Mouse (Mus musculus) CH12.LX (cell line): Measurements from ENCODE around the gene Olfr819. TPM values are rescaled to one million over a fixed set of nuclear protein-coding genes. Genes with fewer than 3 reads are reported as not detected.
"Not testable (repeated sequence)": the region's sequence is repeated elsewhere in the genome, so short reads cannot be mapped to it uniquely, and the experiment has no call there.

Experiments
- DNase-seq: peaks from one replicate; pipeline ENCODE4 v3.0.0-alpha.2; 2013; ENCODE audit errors: extremely low read depth
- H3K27ac ChIP-seq: 2 replicates; pipeline ENCODE4 v1.5.1; 2012; ENCODE audit warnings: low read depth, mild to moderate bottlenecking, control low read depth, moderate library complexity; ENCODE audit not compliant: insufficient read depth
- H3K27me3 ChIP-seq: replicated peaks from 2 replicates; pipeline ENCODE3; 2012; ENCODE audit warnings: inconsistent platforms
- H3K36me3 ChIP-seq, 2 experiments: replicated peaks in 1 of 2; 2 replicates each; pipeline versions ENCODE3 to v1.6.1; 2012; ENCODE audit warnings: inconsistent platforms in 1 of 2, low read length in 1 of 2, mild to moderate bottlenecking in 1 of 2, mixed read lengths in 1 of 2, moderate library complexity in 1 of 2; ENCODE audit not compliant: control insufficient read depth in 1 of 2, insufficient read depth in 1 of 2
- H3K4me1 ChIP-seq, 2 experiments: 2 replicates each; pipeline ENCODE4 v1.6.1; 2012; ENCODE audit warnings: inconsistent platforms in 1 of 2, moderate library complexity in 1 of 2; ENCODE audit not compliant: insufficient read depth in 2 of 2, control insufficient read depth in 1 of 2
- H3K4me2 ChIP-seq: 2 replicates; pipeline ENCODE4 v1.6.1; 2012; ENCODE audit warnings: low read depth, mild to moderate bottlenecking, control low read depth; ENCODE audit not compliant: poor library complexity, insufficient read depth, severe bottlenecking
- H3K4me3 ChIP-seq, 3 experiments: fragments of 150-350 bp in 1 of 3; sonication (generic) in 1 of 3; replicated peaks in 1 of 3; 2 replicates each; pipeline versions ENCODE3 to v1.5.1; 2011 to 2012; ENCODE audit warnings: low read depth in 2 of 3, low read length in 2 of 3, mild to moderate bottlenecking in 2 of 3, moderate library complexity in 2 of 3, control low read depth in 1 of 3, improper control_type of control experiment in 1 of 3, inconsistent platforms in 1 of 3, mixed read lengths in 1 of 3; ENCODE audit not compliant: poor library complexity in 1 of 3
- H3K79me2 ChIP-seq: replicated peaks from 2 replicates; pipeline ENCODE4 v1.6.1; 2012; ENCODE audit warnings: mild to moderate bottlenecking, moderate library complexity; ENCODE audit not compliant: control insufficient read depth, poor library complexity, insufficient read depth, severe bottlenecking; ENCODE audit errors: extremely low read depth
- H3K9ac ChIP-seq: 2 replicates; pipeline ENCODE4 v1.6.1; 2012; ENCODE audit warnings: low read depth, mild to moderate bottlenecking, control low read depth, moderate library complexity; ENCODE audit not compliant: insufficient read depth
- H3K9me3 ChIP-seq: replicated peaks from 2 replicates; pipeline ENCODE3; 2012; ENCODE audit warnings: low read length, inconsistent platforms, mixed read lengths
- CTCF ChIP-seq, 2 experiments: IDR thresholded peaks in 1 of 2; conservative IDR thresholded peaks in 1 of 2; 2 replicates each; pipeline ENCODE4 v1.5.1; 2011 to 2012; ENCODE audit warnings: low read depth in 2 of 2, low read length in 2 of 2, improper control_type of control experiment in 1 of 2, inconsistent platforms in 1 of 2, mild to moderate bottlenecking in 1 of 2, moderate library complexity in 1 of 2
- E2F4 ChIP-seq: IDR thresholded peaks from 2 replicates; pipeline ENCODE4 v1.6.1; 2011; ENCODE audit warnings: low read depth, low read length, improper control_type of control experiment; ENCODE audit not compliant: insufficient replicate concordance
- EP300 ChIP-seq: IDR thresholded peaks from 2 replicates; pipeline ENCODE4 v1.6.1; 2011; ENCODE audit warnings: low read length, improper control_type of control experiment
- ETS1 ChIP-seq: conservative IDR thresholded peaks from 2 replicates; pipeline ENCODE4 v1.6.1; 2012; ENCODE audit warnings: low read depth, mild to moderate bottlenecking, inconsistent platforms, low read length, improper control_type of control experiment, moderate library complexity
- GABPA ChIP-seq: IDR thresholded peaks from 2 replicates; pipeline ENCODE4 v1.6.1; 2012; ENCODE audit warnings: low read depth, low read length, improper control_type of control experiment, inconsistent platforms; ENCODE audit not compliant: insufficient replicate concordance
- JUND ChIP-seq: conservative IDR thresholded peaks from 2 replicates; pipeline ENCODE4 v1.6.1; 2011; ENCODE audit warnings: low read depth, low read length, improper control_type of control experiment
- MAZ ChIP-seq: IDR thresholded peaks from 2 replicates; pipeline ENCODE4 v1.6.1; 2012; ENCODE audit warnings: low read depth, mild to moderate bottlenecking, inconsistent platforms, low read length, improper control_type of control experiment, moderate library complexity
- MEF2A ChIP-seq: IDR thresholded peaks from 2 replicates; pipeline ENCODE4 v1.6.1; 2014; ENCODE audit warnings: low read depth, mild to moderate bottlenecking, inconsistent platforms, low read length, improper control_type of control experiment, borderline replicate concordance
- MXI1 ChIP-seq: IDR thresholded peaks from 2 replicates; pipeline ENCODE4 v1.6.1; 2011; ENCODE audit warnings: mild to moderate bottlenecking, low read depth, low read length, improper control_type of control experiment
- PAX5 ChIP-seq: IDR thresholded peaks from 2 replicates; pipeline ENCODE4 v1.6.1; 2012; ENCODE audit warnings: low read length, inconsistent platforms, mixed read lengths
- POLR2A ChIP-seq: IDR thresholded peaks from 2 replicates; pipeline ENCODE4 v1.6.1; 2011; ENCODE audit warnings: low read depth, mild to moderate bottlenecking, improper control_type of control experiment, low read length
- SMC3 ChIP-seq: IDR thresholded peaks from 2 replicates; pipeline ENCODE4 v1.6.1; 2011; ENCODE audit warnings: low read depth, low read length, improper control_type of control experiment
- TCF12 ChIP-seq: IDR thresholded peaks from 2 replicates; pipeline ENCODE4 v1.6.1; 2014; ENCODE audit warnings: low read depth, mild to moderate bottlenecking, inconsistent platforms, low read length, improper control_type of control experiment
- UBTF ChIP-seq: IDR thresholded peaks from 2 replicates; pipeline ENCODE4 v1.6.1; 2012; ENCODE audit warnings: low read depth, mild to moderate bottlenecking, inconsistent platforms, low read length, improper control_type of control experiment, moderate library complexity
- USF1 ChIP-seq: IDR thresholded peaks from 2 replicates; pipeline ENCODE4 v1.6.1; 2014; ENCODE audit warnings: low read depth, mild to moderate bottlenecking, inconsistent platforms, low read length, improper control_type of control experiment
- ZKSCAN1 ChIP-seq: IDR thresholded peaks from 2 replicates; pipeline ENCODE4 v1.6.1; 2012; ENCODE audit warnings: low read depth, inconsistent platforms, low read length, improper control_type of control experiment, borderline replicate concordance
- dilution Hi-C: fragments of 300-500 bp; cut with MboI; formaldehyde crosslinking; loops from 2 replicates; pipeline ENCODE4 v1.14.3; 2020; ENCODE audit warnings: low sequenced_read_pairs; ENCODE audit not compliant: extremely low pct_unique_long_range_greater_than_20kb, extremely low pct_ligation_motif_present
- in situ Hi-C: fragments of 300-500 bp; cut with MboI; formaldehyde crosslinking; loops from 3 replicates; pipeline ENCODE4 v1.14.3; 2019; ENCODE audit warnings: low sequenced_read_pairs, low pct_ligation_motif_present, low pct_unique_long_range_greater_than_20kb, mixed read lengths
- polyA plus RNA-seq: library from polyadenylated mRNA; unstranded; fragments of >175 nt; gene quantifications from 2 replicates; pipeline ENCODE4 v1.2.1, GENCODE M21; 2012; ENCODE audit warnings: low read depth; ENCODE audit not compliant: insufficient read length
- total RNA-seq, 2 experiments: library from RNA; depleted of rRNA; stranded (reverse); fragments of 300-350 nt in 1 of 2; fragments of >200 nt in 1 of 2; gene quantifications; 2 replicates each; pipeline ENCODE4 v1.2.3; 2012 to 2014

The Olfr819 gene
- total and polyA plus RNA-seq, 3 experiments, result not detected

GRCm38 (mm10) chr10:129976040-129976439 is 9.0 kb upstream of the Olfr819 start, which contains the start of gene Olfr247:
Olfr247 (minus strand) TSS chr10:129976140.
- dilution Hi-C loops, H3K4me2 ChIP-seq, H3K4me3 ChIP-seq, H3K4me1 ChIP-seq, H3K9me3 ChIP-seq, H3K27me3 ChIP-seq, H3K27ac ChIP-seq, H3K9ac ChIP-seq, H3K36me3 ChIP-seq, H3K79me2 ChIP-seq, DNase-seq: not testable (repeated sequence)
- in situ Hi-C loops, result loop anchor here (25.0 kb wide), 1 partner anchor 111 kb away; no protein-coding TSS in a partner anchor

GRCm38 (mm10) chr10:129972994-129973393 is 5.9 kb upstream of the Olfr819 start:
- H3K27me3 ChIP-seq, H3K27ac ChIP-seq, H3K4me1 ChIP-seq, DNase-seq, H3K9ac ChIP-seq, in situ Hi-C loops, dilution Hi-C loops, H3K36me3 ChIP-seq, H3K79me2 ChIP-seq, H3K4me2 ChIP-seq, H3K4me3 ChIP-seq, H3K9me3 ChIP-seq: not testable (repeated sequence)

- H3K9me3 ChIP-seq, H3K9ac ChIP-seq, dilution Hi-C loops, H3K27me3 ChIP-seq, DNase-seq, H3K4me3 ChIP-seq, H3K79me2 ChIP-seq, H3K4me2 ChIP-seq, H3K27ac ChIP-seq, H3K4me1 ChIP-seq, H3K36me3 ChIP-seq, in situ Hi-C loops: not testable (repeated sequence)
These were observed 834 bp downstream of the Olfr819 start for GRCm38 (mm10) chr10:129966232-129966631.

- DNase-seq, result no peak
- H3K4me2 ChIP-seq, result no peak within 1 kb of the TSS
- no peaks in the 10 kb centered on the region for H3K79me2 ChIP-seq
- H3K4me1 ChIP-seq, result no peaks in the 10 kb centered on the region
- dilution Hi-C loops (no loop called here), in situ Hi-C loops (no loop called here)
- no peak within 1 kb of the TSS for H3K27ac ChIP-seq
- H3K9me3 ChIP-seq, result no peaks in the 10 kb centered on the region
- no peak within 1 kb of the TSS for H3K4me3 ChIP-seq
- H3K36me3 ChIP-seq, result no peaks in the 10 kb centered on the region
- TF ChIP-seq JUND, result no peak
- TF ChIP-seq SMC3, result no peak
- no peak for TF ChIP-seq POLR2A
- no peak for TF ChIP-seq USF1
- no peak for TF ChIP-seq MAZ
- TF ChIP-seq EP300, result no peak
- no peak for TF ChIP-seq E2F4
- no peak for TF ChIP-seq MEF2A
- TF ChIP-seq ETS1, result no peak
- no peak for TF ChIP-seq GABPA
- TF ChIP-seq TCF12, result no peak
- TF ChIP-seq ZKSCAN1, result no peak
- TF ChIP-seq UBTF, result no peak
- no peak for TF ChIP-seq CTCF (conservative IDR thresholded peaks at IDR 0.05 in 1 of 2, IDR thresholded peaks at IDR 0.05 in 1 of 2; ENCODE audit: low read depth in 2 of 2, low read length in 2 of 2)
- no peak for TF ChIP-seq MXI1
- no peak for TF ChIP-seq PAX5
- no peak within 1 kb of the TSS for H3K9ac ChIP-seq
- H3K27me3 ChIP-seq, result no peaks in the 10 kb centered on the region
These were observed 18.1 kb downstream of the Olfr819 start, which contains the start of gene Olfr818 for GRCm38 (mm10) chr10:129949000-129949399. Olfr818 (minus strand) TSS chr10:129949100.
